Mouse (Mus musculus): ENCODE measurements around the gene Morc2b.

Morc2b gene

GRCm38 (mm10) chr17:33139261-33139820 lies at the start of gene Morc2b:
Gene Morc2b (minus strand): TSS chr17:33139683.
- 78% methylated on average over 18 of the region's 18 CpGs for WGBS

GRCm38 (mm10) chr17:33168147-33168546 lies 28.7 kb upstream of the Morc2b start, which contains the start of gene Olfr55:
Gene Olfr55 (plus strand): TSS chr17:33168447.
- 91% methylated on average over 1 of the region's 1 CpGs for WGBS

GRCm38 (mm10) chr17:33126257-33126656 lies 13.2 kb downstream of the Morc2b start:
- WGBS = 54% methylated on average over 2 of the region's 2 CpGs

GRCm38 (mm10) chr17:33097396-33097795 lies 42.1 kb downstream of the Morc2b start:
- WGBS = 92% methylated on average over 2 of the region's 2 CpGs

- 2% methylated on average over 31 of the region's 31 CpGs for WGBS
Observed at GRCm38 (mm10) chr17:33092391-33093193, 46.9 kb downstream of the Morc2b start.

- 98% methylated on average over 1 of the region's 1 CpGs for WGBS
Observed at GRCm38 (mm10) chr17:33091630-33092029, 47.9 kb downstream of the Morc2b start.

- WGBS = 4% methylated on average over 34 of the region's 34 CpGs
Observed at GRCm38 (mm10) chr17:33089220-33089949, 50.1 kb downstream of the Morc2b start, which contains the start of gene Zfp563. Gene Zfp563 (plus strand): TSS chr17:33089310.

- WGBS = 64% methylated on average over 1 of the region's 1 CpGs
Observed at GRCm38 (mm10) chr17:33067958-33068357, 71.5 kb downstream of the Morc2b start, which contains the start of gene 4921501E09Rik. Gene 4921501E09Rik (minus strand): TSS chr17:33068058.

All from cerebral cortex, adult 2 months (tissue).